Mouse (Mus musculus) C2C12 (cell line): ENCODE results near the gene Mbd5.

ENCODE experiments used
- CEBPB ChIP-seq: IDR thresholded peaks from one replicate; pipeline ENCODE4 v1.6.1; 2011; ENCODE audit warnings: low read depth, mild to moderate bottlenecking, control low read depth, moderate library complexity
- CTCF ChIP-seq: IDR thresholded peaks from one replicate; pipeline ENCODE4 v1.5.1; 2011; ENCODE audit not compliant: control insufficient read depth, insufficient read depth, insufficient read length
- FOSL1 ChIP-seq: IDR thresholded peaks from one replicate; pipeline ENCODE4 v1.8.0; 2011; ENCODE audit warnings: mild to moderate bottlenecking, low read length; ENCODE audit not compliant: poor library complexity, insufficient read depth, severe bottlenecking
- MAX ChIP-seq: IDR thresholded peaks from one replicate; pipeline ENCODE4 v1.6.1; 2011; ENCODE audit warnings: mild to moderate bottlenecking, control low read depth
- MYOD1 ChIP-seq: IDR thresholded peaks from one replicate; pipeline ENCODE4 v1.6.1; 2011; ENCODE audit warnings: low read depth; ENCODE audit not compliant: control insufficient read depth, insufficient read length
- MYOG ChIP-seq: IDR thresholded peaks from one replicate; pipeline ENCODE4 v1.6.1; 2011; ENCODE audit not compliant: control insufficient read depth, insufficient read length; ENCODE audit errors: extremely low read depth
- USF1 ChIP-seq: IDR thresholded peaks from one replicate; pipeline ENCODE4 v1.6.1; 2011; ENCODE audit warnings: low read depth, mild to moderate bottlenecking, control low read depth, moderate library complexity

GRCm38 (mm10) chr2:49286965-49287364, 337.7 kb downstream of the Mbd5 start:
- TF ChIP-seq CTCF (no peak), MYOG (no peak), MAX (no peak), CEBPB (no peak), FOSL1 (no peak), USF1 (no peak), MYOD1 (no peak)
